Mouse (Mus musculus): ENCODE data around the gene Cxcl9.

Gene Cxcl9

DNA sequence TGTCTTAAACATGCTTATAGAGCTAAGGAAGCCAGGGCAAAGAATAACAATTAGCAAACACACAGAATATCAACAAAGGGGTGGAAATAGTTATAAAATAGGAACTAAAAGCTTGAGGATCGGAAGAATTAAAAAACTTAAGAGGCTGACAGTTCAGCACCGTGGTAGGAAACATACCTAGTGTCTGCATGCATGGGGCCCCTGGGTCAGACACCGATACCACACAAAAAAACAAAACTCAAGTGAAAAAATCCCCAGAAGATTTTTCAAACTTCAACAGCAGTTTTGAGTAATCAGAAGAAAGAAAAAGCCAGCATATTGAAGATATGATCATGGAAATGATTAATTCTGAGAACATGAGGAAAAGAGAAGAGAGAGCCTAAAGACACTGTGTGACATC lies 8.9 kb upstream of the Cxcl9 start:
- DNase-seq (ENCODE audit: low read depth, low spot score), result no peak

DNA sequence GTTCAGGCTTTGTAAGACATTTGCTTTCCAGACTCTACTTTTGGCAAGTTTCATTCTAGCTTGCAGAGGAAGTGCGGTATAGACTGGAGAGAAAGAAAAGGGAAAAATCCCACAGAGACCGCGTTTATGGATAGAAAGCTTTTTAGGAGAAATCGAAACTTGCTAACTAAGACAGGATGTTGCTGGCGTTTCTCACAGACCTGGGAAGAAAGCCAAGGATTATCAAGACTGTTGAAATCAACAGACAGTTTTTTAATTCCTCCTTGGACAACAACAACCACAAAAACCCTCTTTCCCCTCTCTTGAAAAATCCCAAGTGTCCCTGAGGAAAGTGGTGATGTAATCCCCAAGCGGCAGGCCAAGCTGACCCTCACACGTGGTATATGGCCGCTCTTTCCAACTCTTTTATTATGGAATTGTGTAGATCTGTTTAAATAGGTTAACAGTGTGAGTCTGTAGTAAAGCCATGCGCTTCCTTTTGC lies 4.5 kb upstream of the Cxcl9 start:
- no peak for DNase-seq (ENCODE audit: low read depth, low spot score)

DNA sequence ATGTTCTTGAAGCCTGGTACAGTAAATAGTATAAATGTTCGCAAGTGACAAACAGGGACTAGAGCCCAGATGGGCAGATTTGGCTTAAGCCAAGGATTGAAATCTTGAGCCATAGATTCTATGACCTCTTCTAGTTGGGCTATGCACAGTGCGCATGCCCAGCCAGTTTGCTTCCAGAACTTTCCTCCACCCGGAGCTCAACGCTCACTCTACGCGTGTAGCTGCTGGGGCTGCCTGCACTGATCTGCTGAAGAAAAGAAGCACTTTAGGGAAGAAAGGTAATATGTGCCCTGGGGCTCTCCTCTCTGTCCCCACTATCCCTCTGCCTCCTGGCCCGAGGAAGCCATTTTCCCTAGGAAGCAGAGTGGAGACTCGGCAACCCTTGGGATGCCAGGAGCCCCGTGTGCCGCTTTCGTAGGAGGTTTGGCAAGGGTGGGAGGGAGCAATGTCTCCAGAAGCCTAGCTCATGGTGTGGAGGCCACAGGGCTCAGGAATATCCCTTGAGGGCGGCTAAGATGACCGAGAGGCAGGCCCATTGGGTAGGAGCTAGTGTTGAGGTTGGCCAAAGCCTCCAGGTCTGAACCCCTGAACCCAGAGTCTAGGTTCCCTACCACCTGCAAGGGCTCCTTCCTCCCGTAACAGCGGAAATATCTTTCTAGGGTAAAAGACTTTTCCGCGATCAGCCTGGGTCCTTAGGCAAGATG lies 3.9 kb upstream of the Cxcl9 start, which contains the start of gene Art3:
Gene Art3, plus strand, starts transcription at position 193 of the 704 bp plus-strand sequence.
- DNase-seq (ENCODE audit: low read depth, low spot score), result no peak

DNA sequence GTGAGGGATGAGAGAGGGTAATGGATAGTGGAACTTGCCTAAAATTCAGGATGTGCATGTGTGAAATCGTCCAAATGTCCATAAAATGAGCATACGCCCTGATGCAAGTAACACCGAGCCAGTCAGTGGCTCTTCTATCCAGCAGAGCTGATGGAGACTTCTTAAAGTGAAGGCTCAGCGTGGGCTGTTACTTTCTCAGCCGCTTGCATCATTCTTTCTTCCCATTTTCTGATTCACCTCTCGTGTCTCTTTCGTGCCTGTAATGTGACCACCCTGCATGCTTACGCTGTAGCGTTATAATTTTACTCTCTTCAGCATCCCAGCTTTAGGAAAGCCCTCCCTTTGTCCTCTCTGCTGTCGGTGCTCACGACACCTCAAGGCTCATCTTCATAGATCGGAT lies 3.2 kb upstream of the Cxcl9 start:
- no peak for DNase-seq (ENCODE audit: low read depth, low spot score)

DNA sequence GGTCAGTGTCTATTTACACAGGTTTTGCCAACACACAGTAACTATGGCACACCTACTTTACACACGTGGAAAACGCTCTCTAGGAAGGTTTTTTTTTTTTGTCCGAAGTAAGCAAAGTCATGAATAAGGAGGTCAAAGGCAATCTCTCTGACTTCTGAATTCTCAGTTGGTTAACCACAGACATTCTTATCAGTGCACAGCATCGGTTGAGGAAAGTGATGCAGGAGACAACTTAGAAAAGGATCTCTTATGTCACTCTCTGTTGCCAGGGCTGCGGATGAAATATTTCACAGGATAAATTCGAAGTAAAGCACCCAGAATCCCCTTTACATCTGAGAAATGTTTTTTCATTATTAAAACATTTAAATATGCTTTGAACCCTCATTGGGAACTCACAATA lies 512 bp downstream of the Cxcl9 start:
- no peak for DNase-seq (ENCODE audit: low read depth, low spot score)

DNA sequence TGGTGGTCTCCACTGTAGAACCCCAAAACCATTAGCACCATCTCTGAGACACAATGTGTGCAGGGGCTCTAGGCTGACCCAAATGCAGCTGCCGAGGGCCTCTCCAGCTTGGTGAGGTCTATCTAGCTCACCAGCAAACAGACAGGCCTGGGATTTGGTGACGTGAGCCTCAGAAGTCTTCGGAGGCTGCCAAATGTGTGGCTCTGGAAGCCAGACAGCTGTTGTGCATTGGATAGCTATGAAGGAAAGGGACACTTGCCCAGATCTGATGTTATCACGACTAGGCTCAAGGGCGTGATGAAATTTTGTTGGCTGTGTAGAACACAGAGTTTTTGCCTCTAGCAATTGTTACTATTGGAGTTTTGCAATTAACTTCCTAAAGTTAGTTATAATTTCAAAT lies 4.6 kb downstream of the Cxcl9 start:
- no peak for DNase-seq (ENCODE audit: low read depth, low spot score)

DNA sequence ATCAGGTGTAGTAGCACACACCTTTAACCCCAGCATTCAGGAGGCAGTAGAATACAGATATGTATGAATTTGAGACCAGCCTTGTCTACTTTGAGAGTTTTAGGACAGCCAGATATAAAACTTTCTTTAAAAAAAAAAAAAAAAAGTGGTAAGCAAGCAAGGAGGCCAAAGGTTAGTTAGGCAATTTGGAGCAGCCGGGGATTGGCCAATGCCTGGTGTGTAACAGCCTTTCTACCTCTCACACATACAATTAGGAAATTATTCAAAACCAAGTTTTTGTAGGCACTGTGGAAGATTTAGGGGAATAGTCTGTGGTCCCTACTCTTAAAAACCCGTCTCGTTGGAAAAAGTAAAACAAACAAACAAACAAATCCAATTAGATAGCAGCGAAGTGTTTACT lies 5.3 kb downstream of the Cxcl9 start:
- no peak for DNase-seq (ENCODE audit: low read depth, low spot score)

DNA sequence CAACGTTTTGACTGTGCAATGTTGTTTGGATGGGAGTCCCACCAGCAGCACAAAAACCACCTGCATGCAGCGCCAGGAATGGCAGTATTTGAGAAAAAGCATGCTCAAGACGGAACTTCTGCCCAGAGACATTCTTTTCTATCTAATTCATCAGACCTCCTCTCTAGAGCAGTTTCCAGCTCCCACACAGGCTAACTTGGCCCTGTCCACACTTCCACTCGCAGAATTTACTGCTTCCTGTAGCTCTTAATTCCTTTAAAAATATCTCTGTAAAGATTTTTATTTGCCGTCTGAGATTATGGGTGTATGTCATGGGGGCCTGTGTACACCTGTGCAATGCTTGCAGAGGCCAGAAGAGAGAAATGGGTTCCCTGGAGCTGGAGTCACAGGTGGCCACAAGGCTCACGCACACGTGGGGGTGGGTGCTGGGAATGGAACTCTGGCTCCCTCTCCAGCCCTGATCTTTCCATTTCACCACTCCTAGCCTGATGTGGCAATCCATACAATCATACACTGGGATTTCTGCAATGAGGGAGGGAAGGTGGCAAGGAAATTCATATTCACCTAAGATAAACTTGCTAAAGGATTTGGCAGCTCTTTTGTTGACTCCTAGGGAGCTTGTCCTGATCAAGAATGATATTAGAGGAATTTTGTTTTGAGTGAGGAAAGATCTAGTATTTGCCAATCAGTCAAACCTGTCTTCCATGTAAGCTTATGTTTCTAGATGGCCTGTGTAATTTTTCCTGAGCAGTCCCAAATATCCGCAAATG lies 6.1 kb downstream of the Cxcl9 start:
- DNase-seq (ENCODE audit: low read depth, low spot score), result no peak

DNA sequence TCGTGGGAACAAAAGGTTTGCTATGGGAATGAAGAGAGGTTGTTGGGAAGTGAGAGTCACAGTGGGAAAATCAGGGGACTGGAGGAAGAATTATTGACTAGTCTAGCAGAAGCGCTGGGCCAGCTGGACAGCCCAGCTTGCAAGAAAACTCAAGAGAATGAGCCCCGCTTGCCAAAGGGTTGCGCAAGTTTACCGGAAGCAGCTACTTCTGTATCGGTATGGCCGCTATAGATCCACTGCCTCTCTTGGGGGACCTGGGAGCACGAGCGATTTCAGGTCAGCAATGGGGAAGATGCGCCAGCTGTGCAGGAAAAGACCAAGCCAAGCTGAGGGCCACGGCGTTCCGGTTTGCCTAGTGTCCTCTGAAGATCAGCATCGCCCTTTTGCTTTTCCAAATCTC lies 9.3 kb downstream of the Cxcl9 start:
- DNase-seq (ENCODE audit: low read depth, low spot score), result no peak

DNA sequence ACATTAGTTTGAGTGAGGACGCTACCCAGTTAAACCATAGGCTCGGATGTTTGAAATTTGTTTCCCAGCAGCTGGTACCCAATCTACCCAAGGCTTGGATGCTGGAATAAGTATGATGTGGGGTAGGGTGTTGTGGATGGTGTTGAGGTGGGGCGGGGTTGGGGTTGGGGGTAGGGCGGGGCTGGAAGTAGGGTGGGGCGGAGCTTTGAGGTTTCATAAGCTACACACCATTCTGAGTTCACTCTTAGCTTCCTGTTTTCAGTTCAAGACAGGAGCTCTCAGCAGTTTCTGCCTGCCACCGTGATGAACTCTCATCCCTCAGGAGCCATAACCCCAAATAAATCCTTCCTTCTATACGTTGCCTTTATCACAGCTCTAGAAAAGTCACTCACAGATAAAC lies 9.8 kb downstream of the Cxcl9 start:
- no peak for DNase-seq (ENCODE audit: low read depth, low spot score)

DNA sequence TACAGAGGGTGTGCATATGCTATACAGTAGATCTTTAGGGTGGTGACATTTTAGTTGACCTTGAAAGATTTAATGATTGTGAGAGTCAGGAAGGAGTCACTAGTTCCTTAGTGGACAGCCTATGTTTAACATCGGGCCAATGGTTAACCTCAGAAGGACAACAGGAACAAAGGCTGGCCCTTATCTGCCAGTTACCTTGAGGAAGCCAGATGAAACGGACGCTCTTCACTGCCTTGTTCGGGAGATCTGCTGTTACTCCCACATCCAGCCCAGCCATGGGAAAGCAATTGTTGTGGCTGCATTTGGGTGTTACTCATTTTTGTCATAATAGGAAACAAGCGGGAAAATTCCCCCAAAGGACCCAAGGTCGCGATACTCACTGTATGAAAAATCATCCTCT lies 14.1 kb downstream of the Cxcl9 start:
- DNase-seq (ENCODE audit: low read depth, low spot score), result no peak

DNA sequence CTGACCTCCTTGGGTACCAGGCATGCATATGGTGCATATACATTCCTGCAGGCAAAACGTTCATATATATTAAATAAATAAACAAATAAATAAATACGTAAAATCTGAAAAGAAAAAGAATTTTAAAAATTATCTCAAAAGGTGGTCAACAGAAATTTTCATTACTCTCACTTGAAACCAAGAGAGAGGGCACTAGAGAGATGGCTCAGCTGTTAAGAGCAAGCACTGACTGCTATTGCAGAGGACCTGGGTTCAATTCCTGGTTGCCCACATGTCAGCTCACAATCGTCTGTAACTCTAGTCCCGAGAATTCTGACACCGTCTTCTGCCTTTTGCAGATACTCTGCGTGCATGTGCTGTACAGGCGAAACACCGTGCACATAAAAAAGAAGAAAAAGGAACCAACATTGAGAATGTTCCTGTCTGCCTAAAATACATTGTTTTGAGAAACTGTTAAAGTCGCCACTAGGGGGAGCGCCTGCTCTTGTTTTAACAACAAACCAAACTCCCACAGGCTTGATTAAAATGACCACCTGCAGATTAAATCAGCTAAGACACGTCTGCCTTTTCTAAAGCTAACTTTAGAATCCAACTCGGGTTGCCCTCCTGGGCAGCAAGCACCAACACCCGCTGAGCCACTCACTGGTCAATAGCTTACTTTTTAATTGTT lies 15.7 kb downstream of the Cxcl9 start:
- peak; percentile 43 for DNase-seq (ENCODE audit: low read depth, low spot score)

DNA sequence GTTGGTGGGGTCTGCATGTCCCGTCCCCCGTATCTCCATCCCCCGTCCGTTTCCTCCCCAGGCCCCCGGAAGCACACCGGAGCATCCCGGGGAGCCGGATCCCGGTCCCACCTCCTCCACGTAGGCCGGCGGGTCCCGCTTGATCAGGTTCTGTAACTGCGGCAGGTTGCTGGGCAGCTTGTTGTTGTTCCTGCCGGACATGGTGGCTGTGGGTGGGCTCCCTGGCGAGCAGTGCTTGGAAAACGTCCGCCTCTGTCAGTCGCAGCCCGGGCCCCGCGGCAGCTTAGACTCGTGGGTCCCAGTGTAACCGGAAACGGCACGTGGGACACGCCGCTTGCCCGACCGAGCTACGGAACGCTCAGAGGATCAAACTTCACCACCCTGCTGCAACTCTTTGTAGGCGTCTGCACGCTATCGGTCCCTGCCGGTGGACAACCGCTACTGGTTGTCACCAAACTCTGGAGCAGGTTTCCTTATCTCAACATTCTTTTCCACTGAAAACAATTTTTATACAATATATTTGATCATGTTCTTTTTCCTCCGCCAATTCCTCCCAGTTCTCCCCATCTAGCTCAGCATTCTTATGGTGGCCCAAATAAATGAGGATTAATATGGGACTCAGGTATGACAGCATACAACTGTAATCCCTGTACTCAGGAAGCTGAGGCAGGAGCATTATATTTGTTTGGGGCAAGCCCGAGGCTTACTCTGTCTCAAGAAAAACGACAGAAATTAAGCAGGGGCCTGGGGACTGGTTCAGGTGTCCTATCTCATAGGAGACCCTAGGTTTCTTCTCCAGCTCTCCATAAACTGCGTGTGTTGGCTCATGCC lies 18.0 kb downstream of the Cxcl9 start, which contains the start of gene Sdad1:
Gene Sdad1, minus strand, starts transcription at position 799 of the 831 bp plus-strand sequence.
- peak; percentile 86 for DNase-seq (ENCODE audit: low read depth, low spot score)

DNA sequence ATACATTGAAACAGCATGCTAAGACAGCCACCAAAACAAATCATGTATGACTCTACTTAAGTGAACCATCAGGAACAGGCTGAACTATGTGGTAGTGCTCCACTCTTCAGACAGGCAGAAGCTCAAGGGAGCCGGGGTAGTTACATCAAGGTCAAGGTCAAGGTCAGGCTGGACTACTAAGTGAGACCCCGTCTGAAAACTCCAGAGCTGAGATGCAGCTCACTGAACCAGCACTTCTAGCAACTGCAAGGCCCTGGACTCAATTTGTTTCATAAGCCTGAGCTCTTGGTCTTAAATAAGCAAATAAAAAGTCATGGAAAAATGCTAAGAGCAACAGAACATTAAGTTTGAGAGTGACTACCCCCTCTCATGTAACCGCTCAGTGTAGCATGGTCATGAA lies 23.6 kb downstream of the Cxcl9 start:
- DNase-seq (ENCODE audit: low read depth, low spot score), result no peak

DNA sequence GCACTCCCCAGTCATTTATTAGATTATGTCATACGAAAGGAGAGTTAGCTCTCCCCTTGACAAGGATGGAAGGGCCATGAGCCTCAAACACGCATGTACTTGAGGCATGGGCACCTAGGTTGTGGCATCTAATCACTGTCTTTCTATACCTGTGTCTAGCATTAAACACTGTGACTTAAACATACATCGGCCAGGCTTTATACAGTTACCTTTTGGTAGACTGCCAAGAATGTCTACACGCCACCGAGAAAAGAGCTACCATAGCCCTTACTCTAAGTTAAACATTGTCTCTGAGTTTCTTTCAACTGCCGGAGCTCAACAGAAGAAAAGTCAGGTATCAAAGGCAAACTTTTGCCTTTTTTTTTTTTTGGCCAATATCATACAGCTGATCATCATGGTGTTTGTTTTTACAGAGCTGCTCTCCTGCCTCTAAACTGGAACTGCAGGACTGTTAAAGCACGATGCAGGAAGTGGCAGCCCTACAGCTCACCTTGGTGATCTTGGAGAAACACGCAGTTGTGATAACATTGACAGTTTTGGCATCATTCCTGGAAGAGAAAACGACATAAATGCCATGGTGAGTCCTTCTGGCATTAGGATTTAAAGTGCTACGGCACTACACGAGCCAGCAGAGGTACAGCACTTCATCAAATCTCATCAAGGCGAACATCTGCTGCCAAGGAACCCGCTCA lies 25.6 kb downstream of the Cxcl9 start:
- no peak for DNase-seq (ENCODE audit: low read depth, low spot score)

DNA sequence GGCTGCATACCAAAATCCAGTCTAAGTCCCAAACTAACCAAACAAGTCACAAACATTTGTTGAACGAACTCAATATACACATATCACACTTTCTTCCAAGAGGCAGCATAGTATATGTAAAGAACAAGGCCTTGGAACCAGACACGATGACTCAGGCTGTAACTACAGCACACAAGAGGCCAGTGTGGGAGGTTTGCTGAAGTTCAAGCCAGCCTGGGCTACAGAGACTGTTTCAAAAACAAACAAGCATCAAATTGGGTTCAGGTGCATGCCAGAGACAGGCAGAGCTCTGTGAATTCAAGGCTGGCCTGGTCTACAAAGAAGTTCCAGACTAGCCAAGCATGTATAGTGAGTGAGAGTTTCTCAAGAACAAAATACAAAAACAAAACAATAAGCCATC lies 33.4 kb downstream of the Cxcl9 start:
- DNase-seq (ENCODE audit: low read depth, low spot score), result no peak

DNA sequence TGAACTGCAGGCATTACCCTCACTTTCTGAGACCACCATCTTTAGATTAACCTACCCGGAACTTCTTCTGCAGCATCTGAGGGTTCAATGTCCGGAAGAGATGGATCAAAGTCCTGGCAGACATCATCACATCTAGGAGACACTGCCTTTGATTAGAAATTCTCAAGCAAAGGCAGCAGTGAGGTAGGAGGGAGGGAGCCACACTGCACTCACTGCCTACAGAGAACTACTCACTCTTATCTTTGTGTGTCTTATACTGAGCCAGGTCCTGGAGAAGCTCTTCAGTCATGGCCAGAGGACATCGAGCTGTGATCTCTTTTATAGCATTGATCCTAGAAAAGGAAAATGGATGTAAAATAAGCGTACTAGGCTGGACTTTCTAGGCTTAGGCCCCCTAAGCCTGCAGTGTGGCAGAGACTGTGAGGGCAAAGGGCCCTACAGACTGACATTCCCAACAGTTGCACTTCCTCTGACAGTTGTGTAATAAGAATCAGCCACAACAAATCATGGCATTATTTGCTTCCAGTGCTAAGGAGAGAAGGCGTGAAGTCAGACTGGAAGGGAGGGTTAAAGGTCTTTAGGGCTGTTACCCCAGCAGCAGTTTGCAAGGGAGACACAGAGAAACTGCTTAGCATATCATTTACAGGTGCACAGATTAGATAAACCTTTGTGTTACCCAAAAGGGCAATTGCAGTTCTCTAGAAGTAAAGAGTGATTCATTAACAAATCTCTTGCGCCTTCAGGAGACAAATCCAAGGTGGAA lies 36.0 kb downstream of the Cxcl9 start:
- no peak for DNase-seq (ENCODE audit: low read depth, low spot score)

DNA sequence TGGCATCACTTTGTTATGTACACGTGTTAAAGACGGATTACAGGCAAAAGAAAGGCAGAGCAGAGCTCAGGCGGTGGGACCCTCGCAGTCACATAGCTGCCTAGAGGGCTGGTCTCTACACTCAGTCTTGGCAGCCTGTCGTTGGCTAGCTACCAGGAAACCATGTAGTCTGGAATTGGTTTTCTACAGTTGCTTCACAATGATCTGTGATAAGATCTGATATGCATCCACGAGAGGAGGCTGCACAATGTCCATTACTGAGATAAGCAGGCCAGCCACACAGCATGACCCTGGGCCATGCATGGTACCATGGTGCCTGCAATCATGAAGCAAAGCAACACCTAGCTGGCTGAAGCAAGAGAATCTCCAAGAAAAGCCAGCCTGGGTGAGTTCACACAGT lies 40.0 kb downstream of the Cxcl9 start:
- DNase-seq (ENCODE audit: low read depth, low spot score), result no peak

DNA sequence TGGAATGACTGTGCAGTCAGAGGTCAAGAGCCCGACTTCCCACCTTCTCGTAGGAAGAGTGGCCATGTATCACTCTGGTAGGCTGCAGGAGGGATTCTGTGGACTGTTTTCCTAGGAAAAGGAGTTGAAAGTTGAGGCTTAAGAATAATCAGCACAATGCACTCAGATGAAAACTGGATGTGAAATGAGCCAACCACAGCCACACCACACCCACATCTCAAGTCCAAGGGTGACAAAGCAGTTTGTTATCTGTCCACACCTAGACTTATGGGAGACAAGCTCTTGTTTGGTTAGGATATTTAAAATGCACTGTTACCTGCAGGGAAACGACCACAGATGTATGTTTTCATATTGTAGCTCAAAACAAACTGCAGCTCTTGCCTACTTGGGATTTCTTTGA lies 44.8 kb downstream of the Cxcl9 start:
- DNase-seq (ENCODE audit: low read depth, low spot score), result no peak

DNA sequence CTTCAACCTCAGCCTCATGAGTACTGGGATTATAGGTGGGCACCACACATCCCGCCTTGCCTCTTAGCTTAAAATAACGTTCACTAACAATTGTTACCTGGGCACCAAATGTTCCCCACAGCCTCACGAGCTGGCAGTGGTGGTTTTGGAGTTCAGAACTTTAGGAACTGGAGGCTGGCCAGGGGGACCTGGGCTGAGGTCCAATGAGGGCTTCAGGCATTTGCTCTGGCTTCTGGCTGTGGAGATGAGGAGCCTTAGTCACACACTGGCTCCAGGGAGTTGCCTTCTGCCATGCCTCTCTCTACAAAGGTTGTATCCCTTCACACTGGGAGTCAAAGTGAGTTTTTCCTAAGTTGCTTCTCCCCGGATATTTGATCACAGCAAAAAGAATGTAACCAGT lies 45.3 kb downstream of the Cxcl9 start:
- DNase-seq (ENCODE audit: low read depth, low spot score), result no peak
